8 mouse cellular contexts compared by ENCODE assay signal in the genomic region with DNA sequence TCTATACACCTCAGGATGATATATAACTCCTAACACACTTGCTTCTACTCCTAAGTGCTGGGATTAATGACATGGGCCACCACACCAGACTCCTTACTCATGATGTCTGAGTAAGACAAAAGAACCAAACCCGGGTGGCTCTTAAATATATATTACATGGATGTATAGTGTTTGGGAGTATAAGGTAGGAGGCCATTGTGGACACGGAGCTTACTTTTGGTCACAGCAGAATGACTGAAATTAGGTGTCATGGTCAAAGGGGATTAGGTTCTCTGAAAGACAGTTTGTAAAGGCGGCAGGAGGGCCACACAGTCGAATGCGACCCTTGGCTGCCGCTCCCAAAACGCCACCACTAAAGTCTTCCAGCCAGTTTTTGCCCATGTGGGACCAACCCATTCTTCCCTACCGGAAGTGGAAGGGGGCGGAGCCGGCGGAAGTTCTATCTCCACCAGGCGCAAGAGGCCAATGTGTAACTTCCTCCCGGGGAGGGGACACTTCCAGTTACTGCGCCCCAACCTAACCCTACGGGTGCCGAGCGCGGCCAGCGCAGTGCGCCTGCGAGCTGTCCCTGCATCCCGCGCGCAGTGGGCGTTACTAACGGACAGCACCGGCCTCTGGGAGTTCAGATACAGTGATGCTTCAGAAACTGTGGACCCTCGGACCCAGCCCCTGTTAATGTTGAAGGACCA. TPM values are rescaled to one million over a fixed set of nuclear protein-coding genes. Genes with fewer than 3 reads are reported as not detected.
DNase-seq lines count a peak whose midpoint lies in the region; ATAC-seq and TF ChIP-seq lines count a peak whose summit lies in the region.

No protein-coding gene starts in this region.

- TF ChIP-seq CTCF in CH12.LX (conservative IDR thresholded peaks at IDR 0.05 in 1 of 2, IDR thresholded peaks at IDR 0.05 in 1 of 2; ENCODE audit: low read depth in 2 of 2, low read length in 2 of 2): no peak
- TF ChIP-seq CTCF in liver, postnatal 0 days (IDR thresholded peaks at IDR 0.05; ENCODE audit: low read depth): no peak

- no peaks in the 10 kb centered on the region for H3K9me3 ChIP-seq in CH12.LX (replicated peaks; ENCODE audit: low read length)
- no peaks in the 10 kb centered on the region for H3K9me3 ChIP-seq in forebrain, embryonic 13.5 days (replicated peaks)
- H3K9me3 ChIP-seq in liver, postnatal 0 days (ENCODE audit: low read length): no peaks in the 10 kb centered on the region
- H3K9me3 ChIP-seq in neural tube, embryonic 14.5 days (ENCODE audit: control insufficient read depth, low read length): no peaks in the 10 kb centered on the region

- no peak for TF ChIP-seq RAD21 in CH12.LX (IDR thresholded peaks at IDR 0.05; ENCODE audit: low read depth, low read length)

- in situ Hi-C loops in CH12.LX (cut with MboI; ENCODE audit: low pct_ligation_motif_present, low pct_unique_long_range_greater_than_20kb, low sequenced_read_pairs): no loop called here

- TF ChIP-seq POLR2A in CH12.LX (IDR thresholded peaks at IDR 0.05; ENCODE audit: low read depth, low read length): peak; percentile 82

- peak overlapping the region; percentile 76 for H3K9ac ChIP-seq in CH12.LX (ENCODE audit: insufficient read depth, low read depth)
- H3K9ac ChIP-seq in forebrain, embryonic 13.5 days: peak overlapping the region; percentile 62
- H3K9ac ChIP-seq in liver, postnatal 0 days (replicated peaks): peak overlapping the region; percentile 46
- H3K9ac ChIP-seq in neural tube, embryonic 14.5 days (replicated peaks; ENCODE audit: low read depth, low read length): peak overlapping the region; percentile 52

- peaks cover 7 to 27% of the 10 kb centered on the region in 2 experiments for H3K4me1 ChIP-seq in CH12.LX (ENCODE audit: control insufficient read depth in 1 of 2, insufficient read depth in 2 of 2)
- H3K4me1 ChIP-seq in forebrain, embryonic 13.5 days: peaks cover 11% of the 10 kb centered on the region
- H3K4me1 ChIP-seq in liver, postnatal 0 days (ENCODE audit: insufficient read depth): peaks cover 5% of the 10 kb centered on the region; the same call in 1 of the 2 replicates
- peaks cover 7% of the 10 kb centered on the region; the same call in 1 of the 2 replicates for H3K4me1 ChIP-seq in neural tube, embryonic 14.5 days (ENCODE audit: control insufficient read depth, insufficient read depth, low read length)

- dilution Hi-C loops in CH12.LX (cut with MboI; ENCODE audit: extremely low pct_ligation_motif_present, extremely low pct_unique_long_range_greater_than_20kb, low sequenced_read_pairs): no loop called here

- peaks cover 0 to 12% of the 10 kb centered on the region in 2 experiments for H3K36me3 ChIP-seq in CH12.LX (replicated peaks in 1 of 2; ENCODE audit: control insufficient read depth in 1 of 2, insufficient read depth in 1 of 2, low read length in 1 of 2)
- no peaks in the 10 kb centered on the region for H3K36me3 ChIP-seq in forebrain, embryonic 13.5 days (ENCODE audit: poor library complexity, severe bottlenecking)
- no peaks in the 10 kb centered on the region for H3K36me3 ChIP-seq in liver, postnatal 0 days (replicated peaks; ENCODE audit: insufficient read depth, low read length)
- H3K36me3 ChIP-seq in neural tube, embryonic 14.5 days (ENCODE audit: control insufficient read depth, insufficient read depth, low read length): no peaks in the 10 kb centered on the region

- intact Hi-C loops in heart, postnatal 10 days (cut with DNase I): no loop called here

- H3K79me2 ChIP-seq in CH12.LX (replicated peaks; ENCODE audit: control insufficient read depth, extremely low read depth, insufficient read depth, poor library complexity, severe bottlenecking): no peaks in the 10 kb centered on the region

- H3K4me3 ChIP-seq in CH12.LX (replicated peaks in 1 of 3; ENCODE audit: low read depth in 2 of 3, low read length in 2 of 3, poor library complexity in 1 of 3): peak overlapping the region; percentile 57 to 71 (median 65)
- peak overlapping the region; percentile 43 for H3K4me3 ChIP-seq in forebrain, embryonic 13.5 days
- peak overlapping the region; percentile 48 for H3K4me3 ChIP-seq in liver, postnatal 0 days (ENCODE audit: low read depth, low read length)
- peak overlapping the region; percentile 38 for H3K4me3 ChIP-seq in neural tube, embryonic 14.5 days (ENCODE audit: low read depth, low read length)

- no peak overlapping the region for H3K27ac ChIP-seq in CH12.LX (ENCODE audit: insufficient read depth, low read depth)
- H3K27ac ChIP-seq in forebrain, embryonic 13.5 days: no peak overlapping the region
- H3K27ac ChIP-seq in liver, postnatal 0 days (ENCODE audit: low read depth): no peak overlapping the region
- H3K27ac ChIP-seq in neural tube, embryonic 14.5 days (ENCODE audit: low read depth, low read length): 0 out of 2 replicates have a peak overlapping the region, but pooled peaks have one; percentile 1

- DNase-seq in CH12.LX (ENCODE audit: extremely low read depth): peak; percentile 95
- peak; percentile 91 for DNase-seq in heart, postnatal 10 days
- DNase-seq in large intestine, adult 2 months (ENCODE audit: low read depth, low spot score): peak; percentile 56
- DNase-seq in liver, postnatal 0 days: peak; percentile 83
- DNase-seq in testis, postnatal 10 days (ENCODE audit: low spot score): peak; percentile 86

- 31% methylated on average over 28 of the region's 28 CpGs for WGBS in forebrain, embryonic 13.5 days
- WGBS in large intestine, adult 2 months: 30% methylated on average over 28 of the region's 28 CpGs
- WGBS in liver, postnatal 0 days (ENCODE audit: insufficient replicate concordance): 20% methylated on average over 28 of the region's 28 CpGs
- WGBS in neural tube, embryonic 14.5 days: 21% methylated on average over 28 of the region's 28 CpGs

- no peak for TF ChIP-seq EP300 in CH12.LX (IDR thresholded peaks at IDR 0.05; ENCODE audit: low read length)
- peak; percentile 69; the same call in 1 of the 2 replicates for TF ChIP-seq EP300 in liver, postnatal 0 days (IDR thresholded peaks at IDR 0.05; ENCODE audit: low read depth)

- peak overlapping the region; percentile 63 for H3K4me2 ChIP-seq in CH12.LX (ENCODE audit: insufficient read depth, low read depth, poor library complexity, severe bottlenecking)
- H3K4me2 ChIP-seq in forebrain, embryonic 13.5 days: peak overlapping the region; percentile 68
- peak overlapping the region; percentile 75 for H3K4me2 ChIP-seq in liver, postnatal 0 days (ENCODE audit: low read depth, low read length)
- peak overlapping the region; percentile 47 for H3K4me2 ChIP-seq in neural tube, embryonic 14.5 days (ENCODE audit: low read depth, low read length)

- peak; percentile 93 for ATAC-seq in cerebellum, adult (ENCODE audit: insufficient number of reproducible peaks, low FRiP score, low TSS enrichment)
- peak; percentile 96 for ATAC-seq in forebrain, embryonic 13.5 days
- peak; percentile 99 for ATAC-seq in liver, postnatal 0 days
- ATAC-seq in neural tube, embryonic 14.5 days (ENCODE audit: low read depth): peak; percentile 97

- no peaks in the 10 kb centered on the region for H3K27me3 ChIP-seq in CH12.LX (replicated peaks)
- H3K27me3 ChIP-seq in forebrain, embryonic 13.5 days: peaks cover 7% of the 10 kb centered on the region
- H3K27me3 ChIP-seq in liver, postnatal 0 days (ENCODE audit: insufficient read depth, low read length): no peaks in the 10 kb centered on the region
- no peaks in the 10 kb centered on the region for H3K27me3 ChIP-seq in neural tube, embryonic 14.5 days (ENCODE audit: control insufficient read depth, insufficient read depth, low read length)

TF ChIP-seq in CH12.LX, 34 proteins besides CTCF, POLR2A, EP300 and RAD21 (continues in another document):
- TF ChIP-seq MEF2A (IDR thresholded peaks at IDR 0.05; ENCODE audit: borderline replicate concordance, low read depth, low read length): peak; percentile 64
- peak; percentile 65 for TF ChIP-seq TCF12 (IDR thresholded peaks at IDR 0.05; ENCODE audit: low read depth, low read length)
- TF ChIP-seq JUN (IDR thresholded peaks at IDR 0.05; ENCODE audit: insufficient read depth, low read depth, low read length): no peak
- TF ChIP-seq MAFK (IDR thresholded peaks at IDR 0.05; ENCODE audit: insufficient replicate concordance, low read length): no peak
- peak; percentile 92 for TF ChIP-seq SIN3A (IDR thresholded peaks at IDR 0.05; ENCODE audit: low read length)
- no peak; the same call in 1 of the 2 replicates for TF ChIP-seq GABPA (IDR thresholded peaks at IDR 0.05; ENCODE audit: insufficient replicate concordance, low read depth, low read length)
- TF ChIP-seq POLR2AphosphoS2 (IDR thresholded peaks at IDR 0.05; ENCODE audit: low read depth, low read length): no peak; the same call in 1 of the 2 replicates
- peak; percentile 75 for TF ChIP-seq MYC (IDR thresholded peaks at IDR 0.05; ENCODE audit: low read depth, low read length)
- peak; percentile 94 for TF ChIP-seq ELF1 (IDR thresholded peaks at IDR 0.05; ENCODE audit: low read depth, low read length)
- TF ChIP-seq NRF1 (IDR thresholded peaks at IDR 0.05; ENCODE audit: low read depth, low read length): peak; percentile 79
- TF ChIP-seq KAT2A (IDR thresholded peaks at IDR 0.05; ENCODE audit: insufficient replicate concordance, low read length): peak; percentile 83; the same call in 1 of the 2 replicates
- TF ChIP-seq USF2 (conservative IDR thresholded peaks at IDR 0.05; ENCODE audit: low read depth, low read length): no peak
- no peak for TF ChIP-seq UBTF (IDR thresholded peaks at IDR 0.05; ENCODE audit: low read depth, low read length)

RNA-seq across cellular contexts. Expression of a gene that starts 25.8 kb away (rescaled TPM):
- total RNA-seq in CH12.LX (2012; rRNA removed) (7.1 TPM in 2 replicates), CH12.LX (2014; rRNA removed) (3.2 and 4.3 TPM in 2 replicates)
- 14.6 and 15.2 TPM in 2 replicates for polyA plus RNA-seq in CH12.LX (2012; ENCODE audit: insufficient read length, low read depth)
- polyA plus RNA-seq in forebrain, embryonic 13.5 days (2015; fragmentation: Nextera tagmentation; extraction: Ambion mirVana): 27.4 and 31.1 TPM in 2 replicates
- 10 to 100 TPM in 1 of 2 experiments, 1 to 10 TPM in 1; 9.7 to 11.3 TPM for total RNA-seq in heart, postnatal 10 days (2021)
- polyA plus RNA-seq in large intestine, adult 2 months (2012; rRNA removed): 3.3 and 5.1 TPM in 2 replicates
- 2.3 and 2.7 TPM in 2 replicates for polyA plus RNA-seq in liver, postnatal 0 days (2015; fragmentation: Nextera tagmentation; extraction: Ambion mirVana)
- 30.6 and 31.2 TPM in 2 replicates for polyA plus RNA-seq in neural tube, embryonic 14.5 days (2014; fragmentation: Nextera tagmentation; extraction: Ambion mirVana)

RNA-seq across cellular contexts. Expression of a gene that starts 59.7 kb away (rescaled TPM):
- 13.4 and 15.2 TPM in 2 replicates for total RNA-seq in CH12.LX (2012; rRNA removed)
- total RNA-seq in CH12.LX (2014; rRNA removed): 11.0 and 11.9 TPM in 2 replicates
- polyA plus RNA-seq in CH12.LX (2012; ENCODE audit: insufficient read length, low read depth): 26.7 and 26.9 TPM in 2 replicates
- 44.9 and 45.6 TPM in 2 replicates for polyA plus RNA-seq in forebrain, embryonic 13.5 days (2015; fragmentation: Nextera tagmentation; extraction: Ambion mirVana)
- total RNA-seq in heart, postnatal 10 days (2021): 10 to 100 TPM; 19.9 to 21.9 TPM
- 18.7 and 19.8 TPM in 2 replicates for polyA plus RNA-seq in large intestine, adult 2 months (2012; rRNA removed)
- polyA plus RNA-seq in liver, postnatal 0 days (2015; fragmentation: Nextera tagmentation; extraction: Ambion mirVana): 45.6 and 49.5 TPM in 2 replicates
- polyA plus RNA-seq in neural tube, embryonic 14.5 days (2014; fragmentation: Nextera tagmentation; extraction: Ambion mirVana): 54.9 and 57.9 TPM in 2 replicates
